In the genomic region with DNA sequence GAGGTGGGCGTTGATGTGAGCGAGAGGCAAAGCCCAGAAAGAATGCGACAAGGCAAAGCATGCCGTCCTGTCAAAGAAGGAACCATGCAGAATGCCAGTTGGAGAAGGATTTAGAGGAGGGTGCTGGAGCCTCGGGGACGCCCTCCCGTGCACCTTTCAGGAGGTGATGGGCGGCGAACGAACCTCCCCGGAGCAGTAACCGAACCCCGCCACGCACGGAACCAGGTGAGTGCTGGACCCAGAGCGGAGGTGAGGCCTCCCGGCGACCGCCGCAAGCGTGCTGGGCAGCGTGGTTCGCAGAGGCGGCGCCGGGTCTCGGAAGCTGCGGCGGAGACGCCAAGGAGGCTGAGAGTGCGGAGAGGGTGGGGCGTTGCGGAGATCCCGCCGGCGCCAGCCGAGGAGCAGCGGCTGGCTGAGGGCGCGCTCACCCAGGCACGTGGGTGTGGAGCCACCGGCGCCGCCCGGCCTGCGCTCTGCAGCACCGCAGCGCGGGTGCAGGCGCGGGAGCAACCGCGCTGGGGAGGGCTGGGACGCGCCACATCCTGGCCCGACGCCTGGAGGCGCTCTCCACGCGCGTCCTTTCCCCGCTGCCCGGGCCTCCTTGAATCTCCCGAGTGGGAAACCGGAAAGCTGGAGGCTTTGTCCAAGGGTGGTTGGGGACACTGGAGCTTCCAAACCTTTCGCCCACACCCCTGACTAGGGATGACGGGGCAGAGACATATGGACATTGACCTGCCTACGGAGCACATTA, we compare ENCODE assay signal across 9 mouse cellular contexts.
DNase-seq lines count a peak whose midpoint lies in the region; ATAC-seq and TF ChIP-seq lines count a peak whose summit lies in the region.
"Had no signal": no experiment of that assay in that cellular context is flagged by ENCODE, and none has a peak within 500 bp of the region (broad histone marks: within the 10 kb centered on the region; RNA-seq: fewer than 3 reads in every experiment).

No protein-coding gene starts in this region.

- peak; percentile 23 for DNase-seq in adrenal gland, postnatal 10 days
- DNase-seq in adrenal gland, adult 18-20 months (ENCODE audit: low spot score in 2 of 2), result no peak
- DNase-seq in lung, postnatal 0 days (ENCODE audit: low spot score), result peak; percentile 39
- no peak for DNase-seq in lung, postnatal 4 days
- DNase-seq in right cerebral cortex, postnatal 36 days (ENCODE audit: low spot score in 2 of 2), result peak; percentile 67 to 71
- no peak for DNase-seq in spleen, postnatal 36 days (ENCODE audit: low spot score in 2 of 2)

- peak overlapping the region; percentile 15; the same call in 1 of the 2 replicates for H3K4me3 ChIP-seq in lung, postnatal 0 days (ENCODE audit: low read depth, low read length)
- H3K4me3 ChIP-seq in hindbrain, embryonic 12.5 days, result peak overlapping the region; percentile 46
- peak overlapping the region; percentile 34 for H3K4me3 ChIP-seq in liver, embryonic 12.5 days

- peaks cover 56% of the 10 kb centered on the region for H3K27me3 ChIP-seq in lung, postnatal 0 days (replicated peaks; ENCODE audit: insufficient read depth, low read length)
- H3K27me3 ChIP-seq in hindbrain, embryonic 12.5 days, result peaks cover 73% of the 10 kb centered on the region
- H3K27me3 ChIP-seq in liver, embryonic 12.5 days (replicated peaks), result peaks cover 89% of the 10 kb centered on the region

- H3K27ac ChIP-seq in lung, postnatal 0 days (ENCODE audit: low read length), result no peak overlapping the region
- H3K27ac ChIP-seq in hindbrain, embryonic 12.5 days, result 0 out of 2 replicates have a peak overlapping the region, but pooled peaks have one; percentile 31
- no peak overlapping the region for H3K27ac ChIP-seq in liver, embryonic 12.5 days
- H3K27ac ChIP-seq: macrophage had no signal

- no peaks in the 10 kb centered on the region for H3K9me3 ChIP-seq in lung, postnatal 0 days (ENCODE audit: low read length)
- no peaks in the 10 kb centered on the region for H3K9me3 ChIP-seq in hindbrain, embryonic 12.5 days (replicated peaks)
- H3K9me3 ChIP-seq in liver, embryonic 12.5 days (replicated peaks), result no peaks in the 10 kb centered on the region

- no peak overlapping the region for H3K9ac ChIP-seq in lung, postnatal 0 days (replicated peaks; ENCODE audit: low read depth)
- peak overlapping the region; percentile 59 for H3K9ac ChIP-seq in hindbrain, embryonic 12.5 days
- no peak overlapping the region for H3K9ac ChIP-seq in liver, embryonic 12.5 days

- TF ChIP-seq EP300 in lung, postnatal 0 days (IDR thresholded peaks at IDR 0.05), result no peak

- H3K36me3 ChIP-seq in lung, postnatal 0 days (ENCODE audit: insufficient read depth, low read length), result no peaks in the 10 kb centered on the region
- no peaks in the 10 kb centered on the region for H3K36me3 ChIP-seq in hindbrain, embryonic 12.5 days
- no peaks in the 10 kb centered on the region for H3K36me3 ChIP-seq in liver, embryonic 12.5 days

- H3K4me1 ChIP-seq in lung, postnatal 0 days (ENCODE audit: insufficient read depth, low read depth, low read length), result peaks cover 11% of the 10 kb centered on the region
- peaks cover 32% of the 10 kb centered on the region for H3K4me1 ChIP-seq in hindbrain, embryonic 12.5 days
- H3K4me1 ChIP-seq in liver, embryonic 12.5 days, result peaks cover 19% of the 10 kb centered on the region; the same call in 1 of the 2 replicates

- 3% methylated on average over 50 of the region's 68 CpGs for WGBS in lung, postnatal 0 days
- under 1% methylated on average over 60 of the region's 68 CpGs for WGBS in hindbrain, embryonic 12.5 days
- WGBS in liver, embryonic 12.5 days (ENCODE audit: insufficient replicate concordance), result 2% methylated on average over 60 of the region's 68 CpGs

- no peak for TF ChIP-seq CTCF in lung, postnatal 0 days (IDR thresholded peaks at IDR 0.05)

- peak; percentile 52 for ATAC-seq in lung, postnatal 0 days
- ATAC-seq in hindbrain, embryonic 12.5 days (ENCODE audit: low FRiP score), result peak; percentile 35
- no peak for ATAC-seq in liver, embryonic 12.5 days

- H3K4me2 ChIP-seq in lung, postnatal 0 days (replicated peaks; ENCODE audit: low read depth, low read length), result peak overlapping the region; percentile 35
- peak overlapping the region; percentile 82 for H3K4me2 ChIP-seq in hindbrain, embryonic 12.5 days (replicated peaks)
- peak overlapping the region; percentile 55 for H3K4me2 ChIP-seq in liver, embryonic 12.5 days

Comparison
In these comparisons a context has a peak if more than half of its experiments do, and no peak if none do; other contexts are left out.
1. DNase-seq: peak in adrenal gland, postnatal 10 days (single experiment), lung, postnatal 0 days (single experiment) and right cerebral cortex, postnatal 36 days (2 of 2); none in adrenal gland, adult 18-20 months (0 of 2), lung, postnatal 4 days (0 of 2) and spleen, postnatal 36 days (0 of 2).
2. Peak in every context shown above with its lines, with median percentiles within 50 percentile points of each other: H3K4me2 ChIP-seq and H3K4me3 ChIP-seq.